Mouse (Mus musculus) T-helper 17 cell (primary cell): ENCODE data around the gene Fam114a1.

Source experiments
- in situ Hi-C, 2 experiments: fragments of 300-600 bp; cut with MboI, MseI; formaldehyde crosslinking; loops; 1 replicate in 1 of 2; 2 replicates in 1 of 2; pipeline ENCODE4 v1.15.1; 2025; ENCODE audit warnings: high pct_unique_total_duplicates in 2 of 2

The Fam114a1 gene

GRCm38 (mm10) chr5:65049880-65050279, 80.0 kb downstream of the Fam114a1 start:
- in situ Hi-C loops, result loop anchor here in 1 of 2 experiments (5.0 kb wide), 1 partner anchor 72 kb away; no protein-coding TSS in a partner anchor

- in situ Hi-C loops, result loop anchor here in 1 of 2 experiments (5.0 kb wide), 1 partner anchor 71 kb away; no protein-coding TSS in a partner anchor
Observed at GRCm38 (mm10) chr5:65051513-65051912, 81.6 kb downstream of the Fam114a1 start.

DNA sequence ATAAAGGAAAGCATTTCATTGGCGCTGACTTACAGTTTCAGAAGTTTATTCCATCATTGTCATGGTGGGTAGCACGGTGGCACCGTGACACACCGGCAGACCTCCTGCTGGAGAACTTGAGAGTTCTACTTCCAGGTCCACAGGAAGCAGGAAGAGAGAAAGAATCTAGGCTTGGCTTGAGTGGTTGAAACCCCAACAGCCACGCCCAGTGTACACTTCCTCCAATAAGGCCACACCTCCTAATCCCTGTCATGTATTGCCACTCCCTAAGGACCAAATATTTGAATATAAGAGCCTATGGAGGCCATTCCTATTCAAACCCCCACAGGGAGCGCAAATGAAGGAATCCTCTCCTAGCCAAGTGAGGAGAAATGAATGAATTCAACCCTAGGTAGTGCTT, 87.7 kb downstream of the Fam114a1 start:
- in situ Hi-C loops, result no loop called here

GRCm38 (mm10) chr5:65059806-65060205, 89.9 kb downstream of the Fam114a1 start:
- in situ Hi-C loops, result no loop called here

GRCm38 (mm10) chr5:65062236-65062635, 92.4 kb downstream of the Fam114a1 start:
- in situ Hi-C loops, result no loop called here

GRCm38 (mm10) chr5:65063266-65063665, 93.4 kb downstream of the Fam114a1 start:
- in situ Hi-C loops, result no loop called here

DNA sequence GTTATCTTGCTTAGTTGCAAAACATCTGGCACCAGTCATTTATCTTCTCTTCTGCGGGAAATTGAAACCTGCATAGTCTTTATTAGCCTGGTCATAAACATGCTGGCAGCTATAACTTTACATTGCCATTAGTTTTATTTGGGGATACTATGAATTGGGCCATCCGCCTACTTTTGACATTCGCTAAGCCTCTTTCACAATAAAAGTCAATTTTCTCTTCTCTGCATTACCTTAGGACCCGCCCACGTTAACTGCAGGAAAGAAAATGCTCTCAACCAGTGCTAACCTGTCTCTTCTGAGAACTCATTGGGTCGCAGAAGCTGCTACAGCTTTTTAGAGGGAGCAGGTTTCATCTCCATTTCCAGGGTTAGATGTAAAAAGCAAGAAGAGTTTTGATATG, 98.3 kb downstream of the Fam114a1 start:
- in situ Hi-C loops, result loop anchor here in 1 of 2 experiments (5.0 kb wide), 1 partner anchor 59 kb away; no protein-coding TSS in a partner anchor

DNA sequence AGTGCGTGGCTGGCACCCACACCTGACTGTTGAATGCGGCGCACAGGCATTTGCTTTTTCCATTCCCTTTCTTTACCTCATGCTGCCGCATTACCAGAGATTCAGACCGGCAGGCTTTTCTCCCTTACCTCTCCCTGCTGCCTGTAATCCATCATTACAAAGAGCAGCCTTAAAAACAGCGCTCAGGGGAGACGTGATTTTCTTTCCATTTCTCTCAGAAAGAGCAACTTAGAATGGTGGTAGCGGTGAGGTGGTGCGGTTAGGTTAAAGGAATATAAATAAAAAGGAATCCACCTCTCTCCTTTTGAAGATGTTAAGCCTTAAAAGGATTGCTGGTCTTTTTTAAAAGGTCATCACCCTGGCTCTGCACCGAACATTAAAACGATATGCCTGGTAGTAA, 100.0 kb downstream of the Fam114a1 start:
- in situ Hi-C loops, result loop anchor here in 1 of 2 experiments (5.0 kb wide), 1 partner anchor 57 kb away; no protein-coding TSS in a partner anchor

GRCm38 (mm10) chr5:65071689-65072118, 101.8 kb downstream of the Fam114a1 start:
- in situ Hi-C loops, result no loop called here

DNA sequence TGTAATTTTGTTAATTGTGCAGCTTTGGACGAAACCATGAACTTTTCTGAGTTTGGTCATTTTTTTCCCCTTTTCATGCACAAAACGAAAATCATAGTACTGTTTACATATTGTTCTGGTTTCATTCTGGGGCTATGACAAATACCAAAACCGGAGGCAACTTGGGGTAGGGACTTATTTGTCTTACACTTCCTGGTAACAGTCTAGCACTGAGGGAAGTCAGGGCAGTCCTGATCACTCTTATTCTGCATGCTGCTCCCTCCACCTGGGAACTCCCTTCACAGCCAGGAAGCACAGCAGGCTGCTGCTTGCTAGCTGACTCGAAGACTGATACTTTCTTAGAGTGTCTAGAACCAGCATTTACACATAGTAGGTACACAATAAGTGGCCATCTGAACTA, 103.4 kb downstream of the Fam114a1 start:
- in situ Hi-C loops, result no loop called here

DNA sequence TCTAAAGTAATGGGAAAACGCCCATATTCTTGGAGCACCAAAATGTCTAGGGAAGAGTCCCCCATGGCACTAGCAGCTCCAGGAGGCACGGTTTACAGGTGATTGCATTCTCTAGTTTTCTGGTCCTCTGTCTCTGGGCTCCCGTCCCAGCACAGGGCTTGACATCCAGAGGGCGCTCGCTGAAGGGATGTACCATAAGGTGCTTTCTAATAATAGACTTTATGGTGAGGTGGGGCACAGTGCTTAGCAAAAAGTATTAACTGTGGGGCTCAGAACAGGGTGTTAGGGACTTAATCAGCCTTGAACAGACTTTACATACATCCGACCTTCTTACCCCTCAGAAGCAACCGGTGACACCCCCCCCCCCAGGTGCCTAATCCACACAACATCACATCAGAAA, 104.8 kb downstream of the Fam114a1 start:
- in situ Hi-C loops, result no loop called here

- in situ Hi-C loops, result no loop called here
Observed at GRCm38 (mm10) chr5:65076087-65076486, 106.2 kb downstream of the Fam114a1 start.

DNA sequence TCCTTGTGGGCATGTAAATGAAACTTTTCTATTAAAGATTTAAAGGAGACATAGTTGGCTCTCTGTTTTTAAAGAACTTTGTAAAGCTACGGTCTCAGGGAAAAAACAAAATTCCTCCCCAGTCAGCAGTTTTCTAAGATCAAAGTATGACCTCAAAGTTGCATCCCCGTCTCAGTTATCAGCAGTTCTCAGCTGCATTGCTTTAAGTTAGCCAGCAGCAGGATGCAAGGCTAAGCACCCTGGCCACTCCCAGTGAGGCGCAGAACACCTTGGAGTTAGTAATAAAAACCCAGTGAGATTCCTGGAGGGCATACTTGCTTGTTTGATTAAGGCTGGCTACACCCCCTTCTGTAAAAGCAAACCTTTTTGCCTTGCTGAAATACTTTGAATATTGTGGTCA, 106.9 kb downstream of the Fam114a1 start:
- in situ Hi-C loops, result no loop called here

GRCm38 (mm10) chr5:65078081-65078480, 108.2 kb downstream of the Fam114a1 start:
- in situ Hi-C loops, result no loop called here

GRCm38 (mm10) chr5:65079881-65080280, 110.0 kb downstream of the Fam114a1 start:
- in situ Hi-C loops, result no loop called here

DNA sequence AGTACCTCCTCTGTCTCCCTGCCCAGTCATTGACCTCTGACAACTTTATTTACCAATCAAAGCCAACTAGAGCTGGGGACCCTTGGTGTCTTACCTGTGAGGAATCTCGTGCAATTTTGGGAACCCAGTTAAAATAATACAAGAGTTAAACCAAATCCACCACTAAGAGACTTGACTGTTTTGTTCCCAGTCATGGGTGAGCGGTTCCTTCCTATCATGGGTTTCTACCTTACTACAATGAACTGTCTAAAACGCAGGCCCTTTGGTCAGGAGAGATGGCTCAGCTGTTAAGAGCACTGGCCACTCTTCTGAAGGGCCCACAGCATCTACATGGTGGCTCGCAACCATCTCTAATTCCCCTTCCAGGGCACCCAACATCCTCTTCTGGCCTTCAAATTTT, 112.0 kb downstream of the Fam114a1 start:
- in situ Hi-C loops, result no loop called here

- in situ Hi-C loops, result no loop called here
Observed at GRCm38 (mm10) chr5:65086522-65086921, 116.7 kb downstream of the Fam114a1 start.

- in situ Hi-C loops, result no loop called here
Observed at GRCm38 (mm10) chr5:65089707-65090106, 119.8 kb downstream of the Fam114a1 start.

GRCm38 (mm10) chr5:65091184-65091858, 121.5 kb downstream of the Fam114a1 start:
- in situ Hi-C loops, result no loop called here
